Mouse (Mus musculus): ENCODE measurements around the gene E030025P04Rik. TPM values are rescaled to one million over a fixed set of nuclear protein-coding genes. Genes with fewer than 3 reads are reported as not detected.
A peak's percentile ranks its signal among the peaks of the same experiment; 100 is the strongest.

Gene E030025P04Rik
- polyA plus RNA-seq, 1 experiment: not detected

GRCm38 (mm10) chr11:109126482-109126881, 17.7 kb downstream of the E030025P04Rik start:
- Histone ChIP-seq H3K9ac (ENCODE audit: low read depth, poor library complexity, severe bottlenecking) (no peak overlapping the region), H3K4me1 (ENCODE audit: control insufficient read depth, insufficient read depth, low read length) (no peaks in the 10 kb centered on the region), H3K4me3 (ENCODE audit: low read depth, low read length) (no peak overlapping the region), H3K27me3 (ENCODE audit: control insufficient read depth, insufficient read depth, low read length, poor library complexity, severe bottlenecking) (no peaks in the 10 kb centered on the region), H3K9me3 (replicated peaks; ENCODE audit: control insufficient read depth, insufficient read depth, low read length, poor library complexity, severe bottlenecking) (no peaks in the 10 kb centered on the region), H3K36me3 (ENCODE audit: control insufficient read depth, insufficient read depth, low read length, poor library complexity, severe bottlenecking) (no peaks in the 10 kb centered on the region), H3K27ac (ENCODE audit: insufficient read depth, low read length) (no peak overlapping the region)
- TF ChIP-seq EP300 (IDR thresholded peaks at IDR 0.05; ENCODE audit: insufficient read depth, low read depth, low read length): no peak

- no peaks in the 10 kb centered on the region for H3K36me3 ChIP-seq (ENCODE audit: control insufficient read depth, insufficient read depth, low read length, poor library complexity, severe bottlenecking)
Observed at GRCm38 (mm10) chr11:109125451-109125850, 18.7 kb downstream of the E030025P04Rik start.

GRCm38 (mm10) chr11:109124284-109124683, 19.9 kb downstream of the E030025P04Rik start:
- no peak overlapping the region for H3K4me3 ChIP-seq (ENCODE audit: low read depth, low read length)
- H3K9ac ChIP-seq (ENCODE audit: low read depth, poor library complexity, severe bottlenecking): no peak overlapping the region
- H3K9me3 ChIP-seq (replicated peaks; ENCODE audit: control insufficient read depth, insufficient read depth, low read length, poor library complexity, severe bottlenecking): no peaks in the 10 kb centered on the region
- no peak overlapping the region for H3K27ac ChIP-seq (ENCODE audit: insufficient read depth, low read length)
- no peaks in the 10 kb centered on the region for H3K27me3 ChIP-seq (ENCODE audit: control insufficient read depth, insufficient read depth, low read length, poor library complexity, severe bottlenecking)
- no peaks in the 10 kb centered on the region for H3K36me3 ChIP-seq (ENCODE audit: control insufficient read depth, insufficient read depth, low read length, poor library complexity, severe bottlenecking)
- H3K4me1 ChIP-seq (ENCODE audit: control insufficient read depth, insufficient read depth, low read length): no peaks in the 10 kb centered on the region
- no peak for TF ChIP-seq EP300 (IDR thresholded peaks at IDR 0.05; ENCODE audit: insufficient read depth, low read depth, low read length)
- no peak for TF ChIP-seq POLR2A (IDR thresholded peaks at IDR 0.05; ENCODE audit: insufficient read depth, low read length)
- peak; percentile 65 for TF ChIP-seq CTCF (IDR thresholded peaks at IDR 0.05; ENCODE audit: low read depth, low read length)

More at GRCm38 (mm10) chr11:109125451-109125850, 18.7 kb downstream of the E030025P04Rik start:
- Histone ChIP-seq H3K27ac (ENCODE audit: insufficient read depth, low read length) (no peak overlapping the region), H3K27me3 (ENCODE audit: control insufficient read depth, insufficient read depth, low read length, poor library complexity, severe bottlenecking) (no peaks in the 10 kb centered on the region), H3K9me3 (replicated peaks; ENCODE audit: control insufficient read depth, insufficient read depth, low read length, poor library complexity, severe bottlenecking) (no peaks in the 10 kb centered on the region), H3K4me1 (ENCODE audit: control insufficient read depth, insufficient read depth, low read length) (no peaks in the 10 kb centered on the region), H3K9ac (ENCODE audit: low read depth, poor library complexity, severe bottlenecking) (no peak overlapping the region), H3K4me3 (ENCODE audit: low read depth, low read length) (no peak overlapping the region)
- TF ChIP-seq CTCF (IDR thresholded peaks at IDR 0.05; ENCODE audit: low read depth, low read length): no peak
- no peak for TF ChIP-seq EP300 (IDR thresholded peaks at IDR 0.05; ENCODE audit: insufficient read depth, low read depth, low read length)
- TF ChIP-seq POLR2A (IDR thresholded peaks at IDR 0.05; ENCODE audit: insufficient read depth, low read length): no peak

- Histone ChIP-seq H3K4me1 (ENCODE audit: control insufficient read depth, insufficient read depth, low read length) (no peaks in the 10 kb centered on the region), H3K27ac (ENCODE audit: insufficient read depth, low read length) (no peak overlapping the region)
Observed at GRCm38 (mm10) chr11:109109826-109110346, 34.3 kb downstream of the E030025P04Rik start.

GRCm38 (mm10) chr11:109109056-109109455, 35.1 kb downstream of the E030025P04Rik start:
- Histone ChIP-seq H3K36me3 (ENCODE audit: control insufficient read depth, insufficient read depth, low read length, poor library complexity, severe bottlenecking) (no peaks in the 10 kb centered on the region), H3K27me3 (ENCODE audit: control insufficient read depth, insufficient read depth, low read length, poor library complexity, severe bottlenecking) (no peaks in the 10 kb centered on the region), H3K4me1 (ENCODE audit: control insufficient read depth, insufficient read depth, low read length) (no peaks in the 10 kb centered on the region), H3K9me3 (replicated peaks; ENCODE audit: control insufficient read depth, insufficient read depth, low read length, poor library complexity, severe bottlenecking) (peaks cover 6% of the 10 kb centered on the region; the same call in 1 of the 2 replicates), H3K27ac (ENCODE audit: insufficient read depth, low read length) (no peak overlapping the region), H3K9ac (ENCODE audit: low read depth, poor library complexity, severe bottlenecking) (no peak overlapping the region), H3K4me3 (ENCODE audit: low read depth, low read length) (no peak overlapping the region)
- TF ChIP-seq EP300 (IDR thresholded peaks at IDR 0.05; ENCODE audit: insufficient read depth, low read depth, low read length) (no peak), CTCF (IDR thresholded peaks at IDR 0.05; ENCODE audit: low read depth, low read length) (no peak), POLR2A (IDR thresholded peaks at IDR 0.05; ENCODE audit: insufficient read depth, low read length) (no peak)

More at GRCm38 (mm10) chr11:109109826-109110346, 34.3 kb downstream of the E030025P04Rik start:
- Histone ChIP-seq H3K9me3 (replicated peaks; ENCODE audit: control insufficient read depth, insufficient read depth, low read length, poor library complexity, severe bottlenecking) (peaks cover 6% of the 10 kb centered on the region; the same call in 1 of the 2 replicates), H3K4me3 (ENCODE audit: low read depth, low read length) (no peak overlapping the region), H3K27me3 (ENCODE audit: control insufficient read depth, insufficient read depth, low read length, poor library complexity, severe bottlenecking) (no peaks in the 10 kb centered on the region), H3K9ac (ENCODE audit: low read depth, poor library complexity, severe bottlenecking) (no peak overlapping the region), H3K36me3 (ENCODE audit: control insufficient read depth, insufficient read depth, low read length, poor library complexity, severe bottlenecking) (no peaks in the 10 kb centered on the region)
- no peak for TF ChIP-seq POLR2A (IDR thresholded peaks at IDR 0.05; ENCODE audit: insufficient read depth, low read length)
- peak; percentile 87 for TF ChIP-seq EP300 (IDR thresholded peaks at IDR 0.05; ENCODE audit: insufficient read depth, low read depth, low read length)
- no peak for TF ChIP-seq CTCF (IDR thresholded peaks at IDR 0.05; ENCODE audit: low read depth, low read length)

- Histone ChIP-seq H3K36me3 (ENCODE audit: control insufficient read depth, insufficient read depth, low read length, poor library complexity, severe bottlenecking) (no peaks in the 10 kb centered on the region), H3K9ac (ENCODE audit: low read depth, poor library complexity, severe bottlenecking) (no peak overlapping the region), H3K27ac (ENCODE audit: insufficient read depth, low read length) (no peak overlapping the region), H3K4me1 (ENCODE audit: control insufficient read depth, insufficient read depth, low read length) (no peaks in the 10 kb centered on the region), H3K4me3 (ENCODE audit: low read depth, low read length) (no peak overlapping the region), H3K9me3 (replicated peaks; ENCODE audit: control insufficient read depth, insufficient read depth, low read length, poor library complexity, severe bottlenecking) (peaks cover 6% of the 10 kb centered on the region; the same call in 1 of the 2 replicates), H3K27me3 (ENCODE audit: control insufficient read depth, insufficient read depth, low read length, poor library complexity, severe bottlenecking) (no peaks in the 10 kb centered on the region)
- no peak for TF ChIP-seq EP300 (IDR thresholded peaks at IDR 0.05; ENCODE audit: insufficient read depth, low read depth, low read length)
- no peak for TF ChIP-seq CTCF (IDR thresholded peaks at IDR 0.05; ENCODE audit: low read depth, low read length)
- TF ChIP-seq POLR2A (IDR thresholded peaks at IDR 0.05; ENCODE audit: insufficient read depth, low read length): no peak
Observed at GRCm38 (mm10) chr11:109107518-109108205, 36.5 kb downstream of the E030025P04Rik start.

Data from ES-Bruce4 (cell line).